ENCODE assay signal across 22 mouse cellular contexts in the genomic region with DNA sequence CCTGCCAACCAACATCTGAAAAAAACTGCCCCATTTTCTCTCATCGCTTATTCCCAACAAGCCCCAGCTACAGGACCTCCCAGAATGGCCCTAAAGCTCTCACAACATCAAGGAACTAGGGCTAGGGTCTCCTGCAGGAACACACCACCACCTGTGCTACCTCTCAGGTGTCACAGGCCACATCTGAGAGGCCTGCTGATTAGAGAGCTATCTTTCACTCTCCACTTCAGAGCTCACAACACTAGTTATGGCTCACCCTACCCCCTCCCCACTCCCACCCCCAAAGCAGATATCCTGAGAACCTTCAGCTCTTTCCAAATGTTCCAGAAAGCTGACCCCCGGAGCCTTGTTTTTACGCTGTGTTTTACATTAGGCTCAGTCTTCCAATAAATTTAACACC. TPM values are rescaled to one million over a fixed set of nuclear protein-coding genes. Genes with fewer than 3 reads are reported as not detected.
A peak's percentile ranks its signal among the peaks of the same experiment; 100 is the strongest.
DNase-seq lines count a peak whose midpoint lies in the region; ATAC-seq and TF ChIP-seq lines count a peak whose summit lies in the region.
"Had no signal": no experiment of that assay in that cellular context is flagged by ENCODE, and none has a peak within 500 bp of the region (broad histone marks: within the 10 kb centered on the region; RNA-seq: fewer than 3 reads in every experiment).

No protein-coding gene starts in this region.

- peak; percentile 30; the same call in 1 of the 2 replicates for ATAC-seq in intestine, embryonic 14.5 days (replicated peaks; ENCODE audit: low FRiP score, low TSS enrichment, low read depth)
- no peak for ATAC-seq in intestine, embryonic 16.5 days
- ATAC-seq in lung, embryonic 14.5 days (ENCODE audit: insufficient read depth), result peak; percentile 32; the same call in 1 of the 2 replicates
- no peak for ATAC-seq in embryonic facial prominence, embryonic 13.5 days (ENCODE audit: insufficient number of reproducible peaks, insufficient read depth, low FRiP score, low TSS enrichment, low read depth)
- no peak for ATAC-seq in stomach, embryonic 15.5 days (ENCODE audit: insufficient read depth, low FRiP score, low read depth)
- ATAC-seq: forebrain, postnatal 0 days; midbrain, embryonic 16.5 days had no signal

- H3K4me1 ChIP-seq in intestine, embryonic 14.5 days (replicated peaks; ENCODE audit: control insufficient read depth, insufficient read depth, low read length), result peaks cover 20% of the 10 kb centered on the region
- H3K4me1 ChIP-seq in intestine, embryonic 16.5 days (ENCODE audit: control insufficient read depth, insufficient read depth, low read length), result peaks cover 9% of the 10 kb centered on the region; the same call in 1 of the 2 replicates
- H3K4me1 ChIP-seq in lung, embryonic 14.5 days (ENCODE audit: insufficient read depth), result peaks cover 9% of the 10 kb centered on the region
- H3K4me1 ChIP-seq in embryonic facial prominence, embryonic 13.5 days, result peaks cover 9% of the 10 kb centered on the region
- H3K4me1 ChIP-seq in stomach, embryonic 15.5 days, result peaks cover 9% of the 10 kb centered on the region
- H3K4me1 ChIP-seq: hindbrain, embryonic 15.5 days; liver, embryonic 13.5 days had no signal

- no peak overlapping the region for H3K9ac ChIP-seq in intestine, embryonic 14.5 days (ENCODE audit: low read length)
- no peak overlapping the region for H3K9ac ChIP-seq in intestine, embryonic 16.5 days (ENCODE audit: low read depth, low read length)
- H3K9ac ChIP-seq in lung, embryonic 14.5 days, result no peak overlapping the region
- no peak overlapping the region for H3K9ac ChIP-seq in embryonic facial prominence, embryonic 13.5 days
- H3K9ac ChIP-seq in stomach, embryonic 15.5 days, result no peak overlapping the region
- H3K9ac ChIP-seq: forebrain, postnatal 0 days; hindbrain, embryonic 15.5 days; liver, embryonic 13.5 days had no signal

- TF ChIP-seq CTCF in lung, embryonic 14.5 days (IDR thresholded peaks at IDR 0.05; ENCODE audit: low read depth), result no peak

- no peak for DNase-seq in intestine, embryonic 14.5 days (ENCODE audit: low spot score)
- no peak for DNase-seq in lung, embryonic 14.5 days
- DNase-seq in lung, adult 18-20 months, result no peak
- DNase-seq in urinary bladder, postnatal 36 days (ENCODE audit: low spot score in 2 of 2), result no peak
- DNase-seq: adrenal gland, adult 8-10 months; B cell, adult 2 months; cerebellum, adult 11-12 months; cerebellum, postnatal 25 days; forebrain, postnatal 0 days; heart, adult 11 months; heart, postnatal 14 days; kidney, adult 9 months; liver, embryonic 13.5 days; lung, postnatal 14 days; right cerebral cortex, postnatal 25 days; thymus, postnatal 36 days had no signal

- H3K4me2 ChIP-seq in intestine, embryonic 14.5 days (ENCODE audit: low read length), result no peak overlapping the region
- H3K4me2 ChIP-seq in intestine, embryonic 16.5 days (ENCODE audit: low read depth, low read length), result no peak overlapping the region
- H3K4me2 ChIP-seq in lung, embryonic 14.5 days, result no peak overlapping the region
- H3K4me2 ChIP-seq in embryonic facial prominence, embryonic 13.5 days, result no peak overlapping the region
- no peak overlapping the region for H3K4me2 ChIP-seq in stomach, embryonic 15.5 days
- H3K4me2 ChIP-seq: hindbrain, embryonic 15.5 days; liver, embryonic 13.5 days had no signal

- H3K27ac ChIP-seq in intestine, embryonic 14.5 days (ENCODE audit: low read depth), result peak overlapping the region; percentile 55
- H3K27ac ChIP-seq in intestine, embryonic 16.5 days (ENCODE audit: low read length), result no peak overlapping the region
- peak overlapping the region; percentile 60; the same call in 1 of the 2 replicates for H3K27ac ChIP-seq in lung, embryonic 14.5 days (ENCODE audit: low read depth)
- 0 out of 2 replicates have a peak overlapping the region, but pooled peaks have one; percentile 33 for H3K27ac ChIP-seq in embryonic facial prominence, embryonic 13.5 days
- H3K27ac ChIP-seq in stomach, embryonic 15.5 days, result peak overlapping the region; percentile 63
- H3K27ac ChIP-seq: hindbrain, embryonic 15.5 days; liver, embryonic 13.5 days had no signal

- H3K9me3 ChIP-seq in intestine, embryonic 14.5 days (ENCODE audit: control insufficient read depth, low read length), result no peaks in the 10 kb centered on the region
- H3K9me3 ChIP-seq in intestine, embryonic 16.5 days (ENCODE audit: control insufficient read depth, low read length), result no peaks in the 10 kb centered on the region
- no peaks in the 10 kb centered on the region for H3K9me3 ChIP-seq in lung, embryonic 14.5 days (ENCODE audit: low read depth, low read length)
- H3K9me3 ChIP-seq in embryonic facial prominence, embryonic 13.5 days, result no peaks in the 10 kb centered on the region
- no peaks in the 10 kb centered on the region for H3K9me3 ChIP-seq in stomach, embryonic 15.5 days
- H3K9me3 ChIP-seq: hindbrain, embryonic 15.5 days; liver, embryonic 13.5 days had no signal

- H3K27me3 ChIP-seq in intestine, embryonic 14.5 days (replicated peaks; ENCODE audit: control insufficient read depth, insufficient read depth, low read length), result no peaks in the 10 kb centered on the region
- H3K27me3 ChIP-seq in intestine, embryonic 16.5 days (replicated peaks; ENCODE audit: control insufficient read depth, insufficient read depth, low read length), result no peaks in the 10 kb centered on the region
- H3K27me3 ChIP-seq in lung, embryonic 14.5 days (ENCODE audit: insufficient read depth, low read length), result no peaks in the 10 kb centered on the region
- no peaks in the 10 kb centered on the region for H3K27me3 ChIP-seq in embryonic facial prominence, embryonic 13.5 days
- H3K27me3 ChIP-seq in stomach, embryonic 15.5 days (replicated peaks), result no peaks in the 10 kb centered on the region
- H3K27me3 ChIP-seq: hindbrain, embryonic 15.5 days; liver, embryonic 13.5 days; megakaryocyte, embryonic 14.5 days had no signal

- H3K4me3 ChIP-seq in intestine, embryonic 14.5 days (ENCODE audit: low read depth, low read length), result no peak overlapping the region
- no peak overlapping the region for H3K4me3 ChIP-seq in intestine, embryonic 16.5 days (ENCODE audit: low read length)
- no peak overlapping the region for H3K4me3 ChIP-seq in lung, embryonic 14.5 days (ENCODE audit: low read depth, low read length)
- H3K4me3 ChIP-seq in embryonic facial prominence, embryonic 13.5 days, result no peak overlapping the region
- H3K4me3 ChIP-seq in stomach, embryonic 15.5 days (replicated peaks), result no peak overlapping the region
- H3K4me3 ChIP-seq: hindbrain, embryonic 15.5 days; liver, embryonic 13.5 days; megakaryocyte, embryonic 14.5 days had no signal

- 36% methylated on average over 3 of the region's 3 CpGs for WGBS in intestine, embryonic 14.5 days
- 49% methylated on average over 3 of the region's 3 CpGs for WGBS in intestine, embryonic 16.5 days
- 24% methylated on average over 3 of the region's 3 CpGs for WGBS in lung, embryonic 14.5 days
- WGBS in embryonic facial prominence, embryonic 13.5 days, result 63% methylated on average over 3 of the region's 3 CpGs
- WGBS in stomach, embryonic 15.5 days, result 30% methylated on average over 3 of the region's 3 CpGs

- H3K36me3 ChIP-seq in intestine, embryonic 14.5 days (ENCODE audit: control insufficient read depth, insufficient read depth, low read length), result 0 out of 2 replicates have a peak, but pooled peaks cover 3% of the 10 kb centered on the region
- H3K36me3 ChIP-seq in intestine, embryonic 16.5 days (ENCODE audit: control insufficient read depth, insufficient read depth, low read length), result no peaks in the 10 kb centered on the region
- H3K36me3 ChIP-seq in lung, embryonic 14.5 days (ENCODE audit: insufficient read depth), result no peaks in the 10 kb centered on the region
- H3K36me3 ChIP-seq in embryonic facial prominence, embryonic 13.5 days, result no peaks in the 10 kb centered on the region
- no peaks in the 10 kb centered on the region for H3K36me3 ChIP-seq in stomach, embryonic 15.5 days
- H3K36me3 ChIP-seq: hindbrain, embryonic 15.5 days; liver, embryonic 13.5 days had no signal

RNA-seq across cellular contexts. Expression of a gene that starts 36.4 kb away (rescaled TPM):
- polyA plus RNA-seq in intestine, embryonic 14.5 days (2014; fragmentation: Nextera tagmentation; extraction: Ambion mirVana), result 34.3 and 41.3 TPM in 2 replicates
- polyA plus RNA-seq in intestine, embryonic 16.5 days (2015; fragmentation: Nextera tagmentation; extraction: Ambion mirVana), result 12.9 and 13.3 TPM in 2 replicates
- polyA plus RNA-seq in lung, embryonic 14.5 days (2014; fragmentation: Nextera tagmentation; extraction: Ambion mirVana), result 6.7 and 7.7 TPM in 2 replicates
- 22.9 and 24.0 TPM in 2 replicates for polyA plus RNA-seq in embryonic facial prominence, embryonic 13.5 days (2015; fragmentation: Nextera tagmentation; extraction: Ambion mirVana)
- 33.0 and 40.4 TPM in 2 replicates for polyA plus RNA-seq in stomach, embryonic 15.5 days (2015; fragmentation: Nextera tagmentation; extraction: Ambion mirVana)

Comparison
In these comparisons a context has a peak if more than half of its experiments do, and no peak if none do; other contexts are left out.
1. ATAC-seq: peak in intestine, embryonic 14.5 days (single experiment) and lung, embryonic 14.5 days (single experiment); none in intestine, embryonic 16.5 days (single experiment), embryonic facial prominence, embryonic 13.5 days (single experiment) and stomach, embryonic 15.5 days (single experiment).